8 mouse cellular contexts compared by ENCODE assay signal in genomic region chr17:8165608-8165945, GRCm38 (mm10). TPM values are rescaled to one million over a fixed set of nuclear protein-coding genes. Genes with fewer than 3 reads are reported as not detected.
A peak's percentile ranks its signal among the peaks of the same experiment; 100 is the strongest.
DNase-seq lines count a peak whose midpoint lies in the region; ATAC-seq and TF ChIP-seq lines count a peak whose summit lies in the region.
"Not testable (repeated sequence)": the region's sequence is repeated elsewhere in the genome, so short reads cannot be mapped to it uniquely, and the experiment has no call there.

No protein-coding gene starts in this region.

- ATAC-seq in embryonic facial prominence, embryonic 12.5 days (ENCODE audit: insufficient number of reproducible peaks, insufficient read depth, low FRiP score, low TSS enrichment); intestine, embryonic 16.5 days; limb, embryonic 15.5 days (ENCODE audit: insufficient number of reproducible peaks, low FRiP score, low TSS enrichment, low read depth); midbrain, embryonic 11.5 days (ENCODE audit: low FRiP score): not testable (repeated sequence)

- peak overlapping the region; percentile 43 for H3K4me2 ChIP-seq in embryonic facial prominence, embryonic 12.5 days (replicated peaks)
- H3K4me2 ChIP-seq in intestine, embryonic 16.5 days (ENCODE audit: low read depth, low read length): not testable (repeated sequence)
- peak overlapping the region; percentile 35; the same call in 1 of the 2 replicates for H3K4me2 ChIP-seq in limb, embryonic 15.5 days
- peak overlapping the region; percentile 37; the same call in 1 of the 2 replicates for H3K4me2 ChIP-seq in midbrain, embryonic 11.5 days

- not testable (repeated sequence) for H3K27me3 ChIP-seq in embryonic facial prominence, embryonic 12.5 days; intestine, embryonic 16.5 days (replicated peaks; ENCODE audit: control insufficient read depth, insufficient read depth, low read length); limb, embryonic 15.5 days; midbrain, embryonic 11.5 days (ENCODE audit: control insufficient read depth, insufficient read depth, low read length)

- peak overlapping the region; percentile 48; the same call in 1 of the 2 replicates for H3K9ac ChIP-seq in embryonic facial prominence, embryonic 12.5 days
- peak overlapping the region; percentile 58; the same call in 1 of the 2 replicates for H3K9ac ChIP-seq in intestine, embryonic 16.5 days (ENCODE audit: low read depth, low read length)
- H3K9ac ChIP-seq in limb, embryonic 15.5 days: peak overlapping the region; percentile 45; the same call in 1 of the 2 replicates
- peak overlapping the region; percentile 49 for H3K9ac ChIP-seq in midbrain, embryonic 11.5 days (ENCODE audit: low read length)

- H3K9me3 ChIP-seq in embryonic facial prominence, embryonic 12.5 days; intestine, embryonic 16.5 days (ENCODE audit: control insufficient read depth, low read length); limb, embryonic 15.5 days; midbrain, embryonic 11.5 days (ENCODE audit: control insufficient read depth, low read length): not testable (repeated sequence)

- peak overlapping the region; percentile 89 for H3K27ac ChIP-seq in bone marrow, adult 2 months (ENCODE audit: control insufficient read depth, insufficient read depth, low read depth, low read length, poor library complexity)
- H3K27ac ChIP-seq in embryonic facial prominence, embryonic 12.5 days; intestine, embryonic 16.5 days (ENCODE audit: low read length); midbrain, embryonic 11.5 days (ENCODE audit: low read depth, low read length): not testable (repeated sequence)
- peak overlapping the region; percentile 47; the same call in 1 of the 2 replicates for H3K27ac ChIP-seq in limb, embryonic 15.5 days

- not testable (repeated sequence) for TF ChIP-seq POLR2A in bone marrow, adult 2 months (IDR thresholded peaks at IDR 0.05; ENCODE audit: borderline replicate concordance, control insufficient read depth, low read depth, low read length)

- peaks cover 10% of the 10 kb centered on the region for H3K36me3 ChIP-seq in embryonic facial prominence, embryonic 12.5 days
- H3K36me3 ChIP-seq in intestine, embryonic 16.5 days (ENCODE audit: control insufficient read depth, insufficient read depth, low read length); midbrain, embryonic 11.5 days (ENCODE audit: control insufficient read depth, insufficient read depth, low read length): not testable (repeated sequence)
- peaks cover 13% of the 10 kb centered on the region for H3K36me3 ChIP-seq in limb, embryonic 15.5 days

- peak overlapping the region; percentile 70 for H3K4me3 ChIP-seq in bone marrow, adult 2 months (replicated peaks; ENCODE audit: control insufficient read depth, low read depth, low read length)
- H3K4me3 ChIP-seq in embryonic facial prominence, embryonic 12.5 days: peak overlapping the region; percentile 47
- H3K4me3 ChIP-seq in intestine, embryonic 16.5 days (ENCODE audit: low read length): peak overlapping the region; percentile 51
- peak overlapping the region; percentile 51 for H3K4me3 ChIP-seq in limb, embryonic 15.5 days
- H3K4me3 ChIP-seq in midbrain, embryonic 11.5 days (ENCODE audit: low read depth, low read length): peak overlapping the region; percentile 46

- DNase-seq in B cell, adult 2 months: peak; percentile 54 to 62
- DNase-seq in heart, adult 8-10 months (ENCODE audit: low spot score): peak; percentile 24
- DNase-seq in midbrain, embryonic 11.5 days (ENCODE audit: low spot score, missing footprints): not testable (repeated sequence)
- peak; percentile 71 for DNase-seq in spleen, adult 12 weeks (ENCODE audit: low spot score)

- H3K4me1 ChIP-seq in bone marrow, adult 2 months (ENCODE audit: control insufficient read depth, insufficient read depth, low read length); embryonic facial prominence, embryonic 12.5 days; intestine, embryonic 16.5 days (ENCODE audit: control insufficient read depth, insufficient read depth, low read length); limb, embryonic 15.5 days; midbrain, embryonic 11.5 days (ENCODE audit: control insufficient read depth, insufficient read depth, low read length): not testable (repeated sequence)

- WGBS in bone marrow, adult 2 months: 1% methylated on average over 38 of the region's 42 CpGs
- 0% methylated on average over 29 of the region's 42 CpGs for WGBS in embryonic facial prominence, embryonic 12.5 days
- WGBS in intestine, embryonic 16.5 days: under 1% methylated on average over 35 of the region's 42 CpGs
- WGBS in limb, embryonic 15.5 days: under 1% methylated on average over 37 of the region's 42 CpGs
- under 1% methylated on average over 33 of the region's 42 CpGs for WGBS in midbrain, embryonic 11.5 days

- not testable (repeated sequence) for TF ChIP-seq CTCF in bone marrow, adult 2 months (IDR thresholded peaks at IDR 0.05; ENCODE audit: control insufficient read depth, insufficient read depth, low read length)

RNA-seq across cellular contexts. Expression of gene Fgfr1op, which starts 0.3 kb away (rescaled TPM):
- 23.3 and 24.2 TPM in 2 replicates for polyA plus RNA-seq in bone marrow, adult 2 months (2011; ENCODE audit: insufficient read depth, insufficient read length, low replicate concordance, missing spikeins)
- polyA plus RNA-seq in embryonic facial prominence, embryonic 12.5 days (2016; fragmentation: Nextera tagmentation; extraction: Ambion mirVana): 43.2 and 43.5 TPM in 2 replicates
- 10 to 100 TPM; 16.3 to 20.0 (median 17.5) TPM for total RNA-seq in heart, adult 8-10 months (2022)
- polyA plus RNA-seq in intestine, embryonic 16.5 days (2015; fragmentation: Nextera tagmentation; extraction: Ambion mirVana): 31.4 and 32.0 TPM in 2 replicates
- 27.5 and 28.7 TPM in 2 replicates for polyA plus RNA-seq in limb, embryonic 15.5 days (2015; fragmentation: Nextera tagmentation; extraction: Ambion mirVana)
- polyA plus RNA-seq in midbrain, embryonic 11.5 days (2014; fragmentation: Nextera tagmentation; extraction: Ambion mirVana): 61.3 and 62.3 TPM in 2 replicates

RNA-seq across cellular contexts. Expression of gene Rnaset2a, which starts 17.7 kb away (rescaled TPM):
- 2.3 TPM in 1 of 2 replicates, not detected in the other for polyA plus RNA-seq in bone marrow, adult 2 months (2011; ENCODE audit: insufficient read depth, insufficient read length, low replicate concordance, missing spikeins)
- 21.3 and 22.0 TPM in 2 replicates for polyA plus RNA-seq in embryonic facial prominence, embryonic 12.5 days (2016; fragmentation: Nextera tagmentation; extraction: Ambion mirVana)
- 10 to 100 TPM; 18.4 to 22.5 (median 22.1) TPM for total RNA-seq in heart, adult 8-10 months (2022)
- 39.0 and 39.6 TPM in 2 replicates for polyA plus RNA-seq in intestine, embryonic 16.5 days (2015; fragmentation: Nextera tagmentation; extraction: Ambion mirVana)
- 25.5 and 25.9 TPM in 2 replicates for polyA plus RNA-seq in limb, embryonic 15.5 days (2015; fragmentation: Nextera tagmentation; extraction: Ambion mirVana)
- 14.8 and 15.0 TPM in 2 replicates for polyA plus RNA-seq in midbrain, embryonic 11.5 days (2014; fragmentation: Nextera tagmentation; extraction: Ambion mirVana)

RNA-seq across cellular contexts. Expression of gene Gm49673, which starts 18.0 kb away (rescaled TPM):
- polyA plus RNA-seq in bone marrow, adult 2 months (2011; ENCODE audit: insufficient read depth, insufficient read length, low replicate concordance, missing spikeins): not detected in 2 replicates
- polyA plus RNA-seq in embryonic facial prominence, embryonic 12.5 days (2016; fragmentation: Nextera tagmentation; extraction: Ambion mirVana): 0.29 and 0.83 TPM in 2 replicates
- not detected for total RNA-seq in heart, adult 8-10 months (2022)
- 0.11 TPM in 1 of 2 replicates, not detected in the other for polyA plus RNA-seq in intestine, embryonic 16.5 days (2015; fragmentation: Nextera tagmentation; extraction: Ambion mirVana)
- polyA plus RNA-seq in limb, embryonic 15.5 days (2015; fragmentation: Nextera tagmentation; extraction: Ambion mirVana): not detected in 2 replicates
- not detected in 2 replicates for polyA plus RNA-seq in midbrain, embryonic 11.5 days (2014; fragmentation: Nextera tagmentation; extraction: Ambion mirVana)
